Mouse (Mus musculus) cortical plate, adult 2 months (tissue): ENCODE data around the gene Aldh6a1.

Experiments used
- CTCF ChIP-seq: fragments of 200-500 bp; IDR thresholded peaks from 2 replicates; pipeline ENCODE4 v1.5.1; 2011; ENCODE audit warnings: mild to moderate bottlenecking, control low read depth, low read length; ENCODE audit not compliant: insufficient read depth; ENCODE audit errors: extremely low read depth
- POLR2A ChIP-seq: fragments of 200-500 bp; IDR thresholded peaks from 2 replicates; pipeline ENCODE4 v1.6.1; 2011; ENCODE audit warnings: mild to moderate bottlenecking, low read length, control low read depth; ENCODE audit not compliant: insufficient read depth; ENCODE audit errors: extremely low read depth

GRCm38 (mm10) chr12:84400653-84401052 is 50.2 kb downstream of the Aldh6a1 start:
- TF ChIP-seq CTCF (no peak), POLR2A (no peak)
